Mouse (Mus musculus) Patski (cell line): ENCODE data around the gene Tspan10. TPM values are rescaled to one million over a fixed set of nuclear protein-coding genes. Genes with fewer than 3 reads are reported as not detected.
A peak's percentile ranks its signal among the peaks of the same experiment; 100 is the strongest.

Experiments used
- ATAC-seq: fragments of 100-300 bp; one replicate; pipeline ENCODE4 v1.8.0; 2021
- CTCF ChIA-PET: fragments of 350-600 bp; sonication (Branson Sonifier 250); formaldehyde crosslinking; loops from one replicate; lab custom pipeline; 2022; ENCODE audit warnings: inconsistent platforms; lab: Charles Lee
- POLR2A ChIA-PET: fragments of 350-600 bp; sonication (Branson Sonifier 250); formaldehyde crosslinking; loops from one replicate; lab custom pipeline; 2022; ENCODE audit warnings: antibody characterized with exemption, inconsistent platforms; lab: Charles Lee
- DNase-seq: peaks from one replicate; pipeline ENCODE4 v3.0.0-alpha.2; 2011; ENCODE audit warnings: low read depth, low spot score
- H3K27me3 ChIP-seq: fragments of 371-371 bp; one replicate; pipeline ENCODE4 v1.5.1; 2021
- CTCF ChIP-seq: fragments of 100-300 bp; IDR thresholded peaks from one replicate; pipeline ENCODE4 v1.5.1; 2021
- in situ Hi-C: fragments of 300-500 bp; cut with MboI; formaldehyde crosslinking; loops from 3 replicates; pipeline ENCODE4 v1.11.1; 2018; ENCODE audit warnings: low pct_unique_long_range_greater_than_20kb, mixed read lengths
- polyA plus RNA-seq: library from polyadenylated mRNA; unstranded; gene quantifications from one replicate; pipeline ENCODE4 v1.2.3, GENCODE M21; 2021

Tspan10 gene
- polyA plus RNA-seq, 1 experiment from 2014 or later: not detected

GRCm38 (mm10) chr11:120452246-120452645, 9.8 kb downstream of the Tspan10 start:
- H3K27me3 ChIP-seq: no peaks in the 10 kb centered on the region
- DNase-seq (no peak), ATAC-seq (no peak)
- CTCF ChIA-PET: no interaction called here
- POLR2A ChIA-PET: interaction anchor here (0.9 kb wide), 1 partner anchor 15 kb away, joined by 3 read pairs; the partner anchor contains the start of gene Arl16
- in situ Hi-C loops: no loop called here
- no peak for TF ChIP-seq CTCF

GRCm38 (mm10) chr11:120453306-120453705, 10.9 kb downstream of the Tspan10 start, which contains the start of gene Pde6g:
Gene Pde6g (minus strand): TSS chr11:120453500.
- no peak for TF ChIP-seq CTCF
- CTCF ChIA-PET: no interaction called here

GRCm38 (mm10) chr11:120454965-120455364, 12.5 kb downstream of the Tspan10 start:
- CTCF ChIA-PET: no interaction called here
- in situ Hi-C loops: no loop called here
- DNase-seq (no peak), ATAC-seq (no peak)
- no peak for TF ChIP-seq CTCF
- POLR2A ChIA-PET: no interaction called here
- H3K27me3 ChIP-seq: no peaks in the 10 kb centered on the region

More at GRCm38 (mm10) chr11:120453306-120453705, 10.9 kb downstream of the Tspan10 start, which contains the start of gene Pde6g:
- no peaks in the 10 kb centered on the region for H3K27me3 ChIP-seq
- no peak for DNase-seq
- POLR2A ChIA-PET: interaction anchor here (0.9 kb wide), 1 partner anchor 14 kb away, joined by 3 read pairs; the partner anchor contains the start of gene Arl16
- ATAC-seq: no peak
- in situ Hi-C loops: no loop called here

- ChIA-PET POLR2A (no interaction called here), CTCF (no interaction called here)
- no peak for DNase-seq
- TF ChIP-seq CTCF: no peak
- no peaks in the 10 kb centered on the region for H3K27me3 ChIP-seq
- in situ Hi-C loops: no loop called here
- no peak for ATAC-seq
Measured at GRCm38 (mm10) chr11:120455413-120455812, 13.0 kb downstream of the Tspan10 start.

- ChIA-PET CTCF (interaction anchor here (0.8 to 1.4 kb wide), 2 partner anchors 8 to 10 kb away, joined by 4 read pairs; partner anchors contain the start of gene Arl16), POLR2A (interaction anchor here (0.6 to 2.0 kb wide), 5 partner anchors 9 to 66 kb away, joined by 3 to 7 read pairs (median 5); partner anchors contain the start of genes Arl16, Mrpl12 and Nploc4)
- no peak for TF ChIP-seq CTCF
- DNase-seq (no peak), ATAC-seq (peak; percentile 5)
- H3K27me3 ChIP-seq: no peaks in the 10 kb centered on the region
- in situ Hi-C loops: no loop called here
Measured at GRCm38 (mm10) chr11:120457370-120457769, 14.9 kb downstream of the Tspan10 start.

GRCm38 (mm10) chr11:120457772-120458751, 15.6 kb downstream of the Tspan10 start, which contains the start of the genes Oxld1 and Ccdc137:
Gene Oxld1 (minus strand): TSS chr11:120458068.
Gene Ccdc137 (plus strand): TSS chr11:120458115.
- H3K27me3 ChIP-seq: no peaks in the 10 kb centered on the region
- no peak for TF ChIP-seq CTCF
- ChIA-PET POLR2A (interaction anchor here (0.6 to 2.0 kb wide), 4 partner anchors 9 to 67 kb away, joined by 3 to 7 read pairs (median 6); partner anchors contain the start of genes Arl16, Mrpl12 and Nploc4), CTCF (interaction anchor here (0.8 to 1.4 kb wide), 2 partner anchors 9 kb away, joined by 4 read pairs; partner anchors contain the start of gene Arl16)
- ATAC-seq: peak; percentile 84
- in situ Hi-C loops: no loop called here
- no peak for DNase-seq

- POLR2A ChIA-PET: no interaction called here
- ATAC-seq (no peak), DNase-seq (no peak)
- CTCF ChIA-PET: no interaction called here
- no peak for TF ChIP-seq CTCF
- H3K27me3 ChIP-seq: no peaks in the 10 kb centered on the region
- in situ Hi-C loops: no loop called here
Measured at GRCm38 (mm10) chr11:120458847-120459597, 16.6 kb downstream of the Tspan10 start.

- in situ Hi-C loops: no loop called here
- DNase-seq (no peak), ATAC-seq (no peak)
- H3K27me3 ChIP-seq: no peaks in the 10 kb centered on the region
- no peak for TF ChIP-seq CTCF
- POLR2A ChIA-PET: interaction anchor here (1.1 kb wide), 1 partner anchor 33 kb away, joined by 3 read pairs; no protein-coding TSS in a partner anchor
- CTCF ChIA-PET: no interaction called here
Measured at GRCm38 (mm10) chr11:120463536-120463935, 21.1 kb downstream of the Tspan10 start.

GRCm38 (mm10) chr11:120464365-120464764, 21.9 kb downstream of the Tspan10 start:
- POLR2A ChIA-PET: interaction anchor here (1.1 kb wide), 1 partner anchor 32 kb away, joined by 3 read pairs; no protein-coding TSS in a partner anchor
- CTCF ChIA-PET: interaction anchor here (0.7 to 1.0 kb wide), 2 partner anchors 10 to 25 kb away, joined by 3 to 6 read pairs; no protein-coding TSS in a partner anchor
- no peak for TF ChIP-seq CTCF
- no peak for DNase-seq
- H3K27me3 ChIP-seq: no peaks in the 10 kb centered on the region
- ATAC-seq: no peak
- in situ Hi-C loops: no loop called here
